Mouse (Mus musculus) testis, postnatal 14 days (tissue): ENCODE results near the gene Baiap3.

Source experiments
- DNase-seq: peaks from one replicate; pipeline ENCODE4 v3.0.0; 2021; ENCODE audit warnings: low spot score

The Baiap3 gene

GRCm38 (mm10) chr17:25256140-25256754 lies at the start of gene Baiap3:
Gene Baiap3, minus strand, starts transcription at chr17:25256364.
- no peak for DNase-seq

GRCm38 (mm10) chr17:25298094-25298493 lies 41.9 kb upstream of the Baiap3 start, which contains the start of gene Prss34:
Gene Prss34, plus strand, starts transcription at chr17:25298394.
- no peak for DNase-seq

GRCm38 (mm10) chr17:25294111-25294510 lies 37.9 kb upstream of the Baiap3 start:
- DNase-seq, result no peak

- no peak for DNase-seq
Observed at GRCm38 (mm10) chr17:25293495-25293894, 37.3 kb upstream of the Baiap3 start.

- DNase-seq, result no peak
Observed at GRCm38 (mm10) chr17:25290411-25290810, 34.2 kb upstream of the Baiap3 start.

GRCm38 (mm10) chr17:25288842-25289241 lies 32.7 kb upstream of the Baiap3 start:
- DNase-seq, result no peak

GRCm38 (mm10) chr17:25285033-25285432 lies 28.9 kb upstream of the Baiap3 start:
- DNase-seq, result peak; percentile 58

GRCm38 (mm10) chr17:25282133-25282532 lies 26.0 kb upstream of the Baiap3 start:
- DNase-seq, result peak; percentile 77

- DNase-seq, result no peak
Observed at GRCm38 (mm10) chr17:25275833-25276232, 19.7 kb upstream of the Baiap3 start.

GRCm38 (mm10) chr17:25274571-25275346 lies 18.6 kb upstream of the Baiap3 start, which contains the start of gene Ube2i:
Gene Ube2i, minus strand, starts transcription at chr17:25274622.
- DNase-seq, result no peak

- DNase-seq, result peak; percentile 94
Observed at GRCm38 (mm10) chr17:25273706-25274501, 17.7 kb upstream of the Baiap3 start.

GRCm38 (mm10) chr17:25272951-25273705 lies 17.0 kb upstream of the Baiap3 start:
- DNase-seq, result peak; percentile 92

- no peak for DNase-seq
Observed at GRCm38 (mm10) chr17:25272326-25272725, 16.2 kb upstream of the Baiap3 start.

- no peak for DNase-seq
Observed at GRCm38 (mm10) chr17:25270795-25271335, 14.7 kb upstream of the Baiap3 start.

- DNase-seq, result no peak
Observed at GRCm38 (mm10) chr17:25264453-25264852, 8.3 kb upstream of the Baiap3 start.

GRCm38 (mm10) chr17:25257804-25258261 lies 1.7 kb upstream of the Baiap3 start:
- no peak for DNase-seq

GRCm38 (mm10) chr17:25255110-25255509 lies 1.1 kb downstream of the Baiap3 start:
- DNase-seq, result no peak

GRCm38 (mm10) chr17:25253760-25254159 lies 2.4 kb downstream of the Baiap3 start:
- no peak for DNase-seq

GRCm38 (mm10) chr17:25252643-25253042 lies 3.5 kb downstream of the Baiap3 start:
- DNase-seq, result no peak

- DNase-seq, result no peak
Observed at GRCm38 (mm10) chr17:25250181-25250835, 5.9 kb downstream of the Baiap3 start.
